Mouse (Mus musculus) neural tube, embryonic 12.5 days (tissue): ENCODE results near the gene Acap3. TPM values are rescaled to one million over a fixed set of nuclear protein-coding genes. Genes with fewer than 3 reads are reported as not detected.
A peak's percentile ranks its signal among the peaks of the same experiment; 100 is the strongest.

ENCODE experiments used
- ATAC-seq: fragments of 200-750 bp; cut with Nextera tagmentation; 2 replicates; pipeline ENCODE4 v1.8.0; 2017; ENCODE audit warnings: low read depth, mild to moderate bottlenecking, moderate TSS enrichment, moderate library complexity; ENCODE audit not compliant: low FRiP score
- H3K27ac ChIP-seq: fragments of 300-500 bp; sonication (generic); 2 replicates; pipeline ENCODE4 v1.5.1; 2016
- H3K27me3 ChIP-seq: fragments of 300-500 bp; sonication (generic); replicated peaks from 2 replicates; pipeline ENCODE4 v1.6.1; 2016; ENCODE audit warnings: mild to moderate bottlenecking
- H3K36me3 ChIP-seq: fragments of 300-500 bp; sonication (generic); 2 replicates; pipeline ENCODE4 v1.6.1; 2016; ENCODE audit warnings: mild to moderate bottlenecking
- H3K4me1 ChIP-seq: fragments of 300-500 bp; sonication (generic); 2 replicates; pipeline ENCODE4 v1.6.1; 2016
- H3K4me2 ChIP-seq: fragments of 300-500 bp; sonication (generic); replicated peaks from 2 replicates; pipeline ENCODE4 v1.6.1; 2016; ENCODE audit warnings: mild to moderate bottlenecking
- H3K4me3 ChIP-seq: fragments of 300-500 bp; sonication (generic); 2 replicates; pipeline ENCODE4 v1.5.1; 2016
- H3K9ac ChIP-seq: fragments of 300-500 bp; sonication (generic); 2 replicates; pipeline ENCODE4 v1.6.1; 2016; ENCODE audit warnings: mild to moderate bottlenecking
- H3K9me3 ChIP-seq: fragments of 300-500 bp; sonication (generic); 2 replicates; pipeline ENCODE4 v1.6.1; 2016; ENCODE audit warnings: mild to moderate bottlenecking
- WGBS: fragments of 180-500 bp; shearing (Covaris S2); methylation state at CpG from one replicate; pipeline ENCODE4 v1.1.7; 2016; 5-methylcytosine and 5-hydroxymethylcytosine counted together
- polyA plus RNA-seq: library from polyadenylated mRNA; unstranded; fragments of >200 nt; fragmentation: Nextera tagmentation; extraction: Ambion mirVana; gene quantifications from 2 replicates; pipeline ENCODE4 v1.2.1, GENCODE M21; 2016

The Acap3 gene
- polyA plus RNA-seq, 1 experiment from 2014 or later: 68.0 TPM

DNA sequence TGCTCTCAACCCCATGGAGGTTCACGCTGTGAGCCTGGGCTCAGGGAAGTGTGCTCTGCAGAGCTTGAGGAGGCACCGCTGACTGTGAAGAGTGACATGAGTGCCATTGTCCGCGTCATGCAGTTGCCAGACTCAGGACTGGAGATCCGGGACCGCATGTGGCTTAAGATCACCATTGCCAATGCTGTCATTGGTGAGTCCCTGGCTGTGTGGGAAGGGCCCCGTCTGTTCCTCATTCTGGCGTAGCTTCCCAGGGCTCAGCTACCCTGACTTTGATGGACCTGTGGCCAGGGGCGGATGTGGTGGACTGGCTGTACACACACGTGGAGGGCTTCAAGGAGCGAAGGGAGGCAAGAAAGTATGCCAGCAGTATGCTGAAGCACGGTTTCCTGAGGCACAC lies 35.6 kb upstream of the Acap3 start:
- no peak overlapping the region for H3K27ac ChIP-seq
- no peak overlapping the region for H3K4me3 ChIP-seq
- H3K4me1 ChIP-seq: no peaks in the 10 kb centered on the region
- no peak overlapping the region for H3K9ac ChIP-seq
- no peak for ATAC-seq
- no peaks in the 10 kb centered on the region for H3K9me3 ChIP-seq
- H3K4me2 ChIP-seq: no peak overlapping the region
- H3K27me3 ChIP-seq: no peaks in the 10 kb centered on the region
- H3K36me3 ChIP-seq: peaks cover 79% of the 10 kb centered on the region
- 96% methylated on average over 12 of the region's 12 CpGs for WGBS

DNA sequence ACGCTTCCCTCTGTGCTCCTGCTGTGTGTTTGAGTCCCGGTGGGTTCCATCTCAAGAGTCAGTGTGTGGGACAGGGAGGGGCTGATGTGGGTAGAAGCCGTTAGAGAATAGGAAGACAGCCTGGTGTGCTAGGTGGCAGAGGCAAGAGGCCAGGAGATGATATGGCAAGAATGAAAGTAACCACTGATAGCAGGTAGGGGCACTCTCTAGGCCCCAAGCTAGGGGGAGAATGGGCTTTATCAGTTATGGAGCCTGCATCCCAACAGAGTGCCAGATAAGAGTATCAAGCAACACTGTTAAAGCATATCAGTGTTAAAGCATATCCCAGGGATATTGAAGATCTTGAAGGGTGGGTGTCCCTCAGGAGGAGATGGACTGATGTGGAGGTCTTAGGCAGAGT lies 34.7 kb upstream of the Acap3 start:
- 90% methylated on average over 3 of the region's 3 CpGs for WGBS
- Histone ChIP-seq H3K4me1 (no peaks in the 10 kb centered on the region), H3K27me3 (no peaks in the 10 kb centered on the region), H3K36me3 (peaks cover 86% of the 10 kb centered on the region), H3K27ac (no peak overlapping the region), H3K4me2 (no peak overlapping the region), H3K9me3 (no peaks in the 10 kb centered on the region), H3K9ac (no peak overlapping the region), H3K4me3 (no peak overlapping the region)
- no peak for ATAC-seq

DNA sequence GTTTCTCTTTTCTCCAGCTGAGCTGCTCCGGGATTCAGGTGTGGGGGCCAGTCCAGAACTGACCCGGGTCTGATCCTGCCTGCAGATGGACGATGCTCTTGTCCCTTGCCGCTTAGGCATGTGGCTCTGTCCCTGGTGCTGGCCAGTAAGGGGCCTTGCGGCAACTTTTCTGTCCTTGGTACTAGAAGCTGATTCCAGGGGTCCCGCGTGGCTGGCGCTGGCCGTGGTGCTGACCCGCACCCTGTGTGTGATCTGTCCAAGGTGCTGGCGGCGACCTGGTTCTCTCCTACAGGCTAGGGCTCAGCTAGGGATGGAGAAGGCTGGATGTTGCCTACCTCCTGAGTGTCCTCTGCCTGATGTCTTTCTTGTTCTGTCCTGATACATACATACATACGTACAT lies 32.3 kb upstream of the Acap3 start:
- WGBS: 34% methylated on average over 13 of the region's 13 CpGs
- ATAC-seq: no peak
- Histone ChIP-seq H3K4me1 (no peaks in the 10 kb centered on the region), H3K27ac (no peak overlapping the region), H3K27me3 (no peaks in the 10 kb centered on the region), H3K4me2 (no peak overlapping the region), H3K9ac (no peak overlapping the region), H3K36me3 (peaks cover 76% of the 10 kb centered on the region), H3K4me3 (no peak overlapping the region), H3K9me3 (no peaks in the 10 kb centered on the region)

GRCm38 (mm10) chr4:155861787-155862186 lies 29.8 kb upstream of the Acap3 start:
- Histone ChIP-seq H3K4me2 (no peak overlapping the region), H3K4me1 (no peaks in the 10 kb centered on the region), H3K4me3 (no peak overlapping the region), H3K27ac (no peak overlapping the region), H3K9me3 (no peaks in the 10 kb centered on the region), H3K36me3 (peaks cover 68% of the 10 kb centered on the region), H3K27me3 (no peaks in the 10 kb centered on the region), H3K9ac (no peak overlapping the region)
- no peak for ATAC-seq
- WGBS: 90% methylated on average over 7 of the region's 7 CpGs

- peaks cover 57% of the 10 kb centered on the region for H3K36me3 ChIP-seq
- 79% methylated on average over 5 of the region's 5 CpGs for WGBS
Observed at GRCm38 (mm10) chr4:155863001-155863400, 28.6 kb upstream of the Acap3 start, which contains the start of gene Tas1r3. Tas1r3 (minus strand) TSS chr4:155863362.

GRCm38 (mm10) chr4:155868614-155869298 lies 22.9 kb upstream of the Acap3 start:
- H3K4me2 ChIP-seq: peak overlapping the region; percentile 98
- no peaks in the 10 kb centered on the region for H3K9me3 ChIP-seq
- no peak; the same call in none of the 2 replicates for ATAC-seq
- H3K4me3 ChIP-seq: peak overlapping the region; percentile 70
- WGBS: 8% methylated on average over 22 of the region's 22 CpGs
- peak overlapping the region; percentile 77 for H3K9ac ChIP-seq
- H3K27ac ChIP-seq: no peak overlapping the region
- no peaks in the 10 kb centered on the region for H3K27me3 ChIP-seq
- peaks cover 17% of the 10 kb centered on the region for H3K4me1 ChIP-seq
- peaks cover 36% of the 10 kb centered on the region for H3K36me3 ChIP-seq

More at GRCm38 (mm10) chr4:155863001-155863400, 28.6 kb upstream of the Acap3 start, which contains the start of gene Tas1r3:
- no peaks in the 10 kb centered on the region for H3K27me3 ChIP-seq
- H3K27ac ChIP-seq: no peak within 1 kb of the TSS
- no peak within 1 kb of the TSS for H3K4me2 ChIP-seq
- H3K4me3 ChIP-seq: no peak within 1 kb of the TSS
- no peak within 1 kb of the TSS for H3K9ac ChIP-seq
- no peaks in the 10 kb centered on the region for H3K9me3 ChIP-seq
- no peak for ATAC-seq
- H3K4me1 ChIP-seq: peaks cover under 1% of the 10 kb centered on the region; the same call in 1 of the 2 replicates

- WGBS: under 1% methylated on average over 63 of the region's 63 CpGs
- peak within 1 kb of the TSS; percentile 10; the same call in 1 of the 2 replicates for H3K27ac ChIP-seq
Observed at GRCm38 (mm10) chr4:155869317-155870033, 22.1 kb upstream of the Acap3 start, which contains the start of the genes Cptp and Ints11. Cptp (minus strand) TSS chr4:155869440. Ints11 (plus strand) TSS chr4:155869546.

GRCm38 (mm10) chr4:155871404-155871803 lies 20.2 kb upstream of the Acap3 start:
- WGBS: 95% methylated on average over 7 of the region's 7 CpGs
- Histone ChIP-seq H3K4me2 (no peak overlapping the region), H3K4me3 (no peak overlapping the region), H3K4me1 (peaks cover 17% of the 10 kb centered on the region), H3K36me3 (peaks cover 46% of the 10 kb centered on the region), H3K27ac (no peak overlapping the region), H3K27me3 (no peaks in the 10 kb centered on the region), H3K9ac (no peak overlapping the region), H3K9me3 (no peaks in the 10 kb centered on the region)
- ATAC-seq: no peak

More at GRCm38 (mm10) chr4:155869317-155870033, 22.1 kb upstream of the Acap3 start, which contains the start of the genes Cptp and Ints11:
- Histone ChIP-seq H3K4me3 (peak within 1 kb of the TSS; percentile 70), H3K4me1 (peaks cover 17% of the 10 kb centered on the region), H3K4me2 (peak within 1 kb of the TSS; percentile 98), H3K27me3 (no peaks in the 10 kb centered on the region), H3K9ac (peak within 1 kb of the TSS; percentile 77), H3K36me3 (peaks cover 43% of the 10 kb centered on the region), H3K9me3 (no peaks in the 10 kb centered on the region)
- ATAC-seq: peak; percentile 95

DNA sequence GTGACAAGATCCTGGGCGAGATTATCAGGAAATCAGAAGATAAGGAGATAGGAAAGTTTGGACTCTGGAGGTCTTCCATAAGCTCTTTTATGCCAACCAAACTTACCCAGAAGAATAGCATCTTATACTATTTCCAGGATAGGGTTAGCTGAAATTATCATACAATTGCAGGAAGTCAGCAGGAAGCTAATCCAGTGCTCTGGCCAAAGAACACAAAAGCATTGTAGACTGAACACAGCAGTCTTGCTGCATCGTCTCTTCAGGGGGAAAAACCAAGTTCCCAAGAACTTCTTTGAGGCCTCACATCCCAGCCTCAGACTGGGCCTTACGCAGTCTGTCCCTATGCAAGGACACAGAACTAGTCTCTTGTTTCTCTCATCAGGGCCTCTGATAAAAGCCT lies 8.0 kb upstream of the Acap3 start:
- WGBS: 87% methylated on average over 3 of the region's 3 CpGs
- Histone ChIP-seq H3K4me2 (no peak overlapping the region), H3K4me3 (no peak overlapping the region), H3K4me1 (no peaks in the 10 kb centered on the region), H3K36me3 (peaks cover 49% of the 10 kb centered on the region), H3K9ac (no peak overlapping the region), H3K27ac (no peak overlapping the region), H3K27me3 (no peaks in the 10 kb centered on the region), H3K9me3 (no peaks in the 10 kb centered on the region)
- no peak for ATAC-seq

DNA sequence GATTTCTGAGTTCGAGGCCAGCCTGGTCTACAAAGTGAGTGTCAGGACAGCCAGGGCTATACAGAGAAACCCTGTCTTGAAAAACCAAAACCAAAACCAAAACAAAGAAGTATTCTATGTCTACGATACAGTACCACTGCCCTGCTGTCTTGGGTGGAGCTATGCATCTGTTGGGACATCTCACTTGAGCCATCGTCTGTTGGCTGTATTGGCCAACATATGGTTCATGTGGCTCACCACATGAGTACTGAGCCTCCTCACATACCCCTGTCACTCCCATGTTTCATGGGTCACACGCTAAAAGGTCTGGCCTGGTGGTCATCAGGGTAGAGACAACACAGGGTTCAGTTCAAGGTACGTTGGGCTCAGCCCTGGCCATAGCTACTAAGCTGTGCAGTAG lies 5.3 kb upstream of the Acap3 start:
- Histone ChIP-seq H3K4me2 (no peak overlapping the region), H3K9me3 (no peaks in the 10 kb centered on the region), H3K27ac (no peak overlapping the region), H3K27me3 (no peaks in the 10 kb centered on the region), H3K4me1 (peaks cover 10% of the 10 kb centered on the region), H3K36me3 (peaks cover 57% of the 10 kb centered on the region), H3K9ac (no peak overlapping the region), H3K4me3 (no peak overlapping the region)
- WGBS: 94% methylated on average over 5 of the region's 5 CpGs
- no peak for ATAC-seq

DNA sequence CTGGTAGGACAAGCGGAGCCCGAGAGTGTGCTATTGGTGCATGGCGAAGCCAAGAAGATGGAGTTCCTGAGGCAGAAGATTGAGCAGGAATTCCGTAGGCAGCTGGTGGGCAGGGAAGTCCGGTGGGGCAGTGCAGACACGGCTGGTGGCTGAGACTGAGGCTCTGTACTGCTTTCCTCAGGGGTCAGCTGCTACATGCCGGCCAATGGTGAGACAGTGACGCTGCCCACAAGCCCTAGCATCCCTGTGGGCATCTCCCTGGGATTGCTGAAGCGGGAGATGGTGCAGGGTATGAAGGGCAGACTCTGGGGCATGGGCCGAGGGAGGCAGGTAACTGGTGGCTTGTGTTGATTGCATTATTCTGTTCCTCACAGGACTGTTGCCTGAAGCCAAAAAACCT lies 3.9 kb upstream of the Acap3 start:
- peaks cover 57% of the 10 kb centered on the region for H3K36me3 ChIP-seq
- no peak for ATAC-seq
- no peak overlapping the region for H3K9ac ChIP-seq
- H3K4me1 ChIP-seq: peaks cover 11% of the 10 kb centered on the region
- 87% methylated on average over 10 of the region's 10 CpGs for WGBS
- no peak overlapping the region for H3K4me2 ChIP-seq
- no peak overlapping the region for H3K27ac ChIP-seq
- H3K9me3 ChIP-seq: no peaks in the 10 kb centered on the region
- H3K27me3 ChIP-seq: no peaks in the 10 kb centered on the region
- no peak overlapping the region for H3K4me3 ChIP-seq

- H3K4me2 ChIP-seq: no peak overlapping the region
- peaks cover 57% of the 10 kb centered on the region for H3K36me3 ChIP-seq
- peaks cover 16% of the 10 kb centered on the region for H3K4me1 ChIP-seq
- H3K27me3 ChIP-seq: no peaks in the 10 kb centered on the region
- no peak for ATAC-seq
- H3K9ac ChIP-seq: no peak overlapping the region
- 94% methylated on average over 9 of the region's 9 CpGs for WGBS
- no peak overlapping the region for H3K27ac ChIP-seq
- no peaks in the 10 kb centered on the region for H3K9me3 ChIP-seq
- H3K4me3 ChIP-seq: no peak overlapping the region
Observed at GRCm38 (mm10) chr4:155888181-155888580, 3.4 kb upstream of the Acap3 start.
